Mouse (Mus musculus): ENCODE measurements around the gene Usp53.
"Not testable (repeated sequence)": the region's sequence is repeated elsewhere in the genome, so short reads cannot be mapped to it uniquely, and the experiment has no call there.

DNA sequence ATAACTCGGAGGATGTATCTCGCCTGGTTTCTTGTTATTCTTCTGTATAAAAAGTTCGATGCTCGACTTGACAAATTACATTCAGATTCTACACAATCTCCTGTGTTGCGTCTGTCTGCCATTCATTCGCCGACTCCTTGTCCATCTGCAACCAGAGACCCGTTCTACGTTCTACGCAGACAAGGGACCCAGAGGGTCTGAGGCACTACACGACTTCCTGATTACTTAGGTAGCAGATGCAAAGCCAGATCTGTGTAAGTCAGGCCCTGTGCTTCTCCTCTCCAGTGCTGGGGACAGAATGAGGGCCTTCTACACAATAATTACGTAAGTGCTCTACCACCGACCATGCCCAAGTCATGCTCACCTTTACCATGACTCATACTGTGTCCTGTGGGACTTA is 47.1 kb downstream of the Usp53 start:
- TF ChIP-seq CTCF (IDR thresholded peaks at IDR 0.05; ENCODE audit: borderline replicate concordance, insufficient read depth, low read depth, low read length); POLR2A (IDR thresholded peaks at IDR 0.05; ENCODE audit: borderline replicate concordance, insufficient read depth, low read length): not testable (repeated sequence)
